Mouse (Mus musculus): ENCODE measurements around the gene Zfand2b. TPM values are rescaled to one million over a fixed set of nuclear protein-coding genes. Genes with fewer than 3 reads are reported as not detected.

Gene Zfand2b
- polyA plus RNA-seq, 1 experiment from 2014 or later = 38.3 TPM

Small RNA genes lying within 50 kb of the gene (microRNA-seq; reads per million reads assigned to microRNA genes)
- not detected for gene Gm27943

Other genes starting within 250 kb of the Zfand2b start
- gene Cfap65, start 233.0 kb upstream of the Zfand2b start, polyA plus RNA-seq (2014; fragmentation: Nextera tagmentation; extraction: Ambion mirVana) = 0.08 TPM in 1 of 2 replicates, not detected in the other
- gene Ihh, start 217.0 kb upstream of the Zfand2b start, polyA plus RNA-seq (2014; fragmentation: Nextera tagmentation; extraction: Ambion mirVana) = not detected in 2 replicates
- gene Nhej1, start 43.4 kb upstream of the Zfand2b start, polyA plus RNA-seq (2014; fragmentation: Nextera tagmentation; extraction: Ambion mirVana) = 12.1 and 13.9 TPM in 2 replicates
- gene Slc23a3, start 34.8 kb upstream of the Zfand2b start, polyA plus RNA-seq (2014; fragmentation: Nextera tagmentation; extraction: Ambion mirVana) = not detected in 2 replicates
- gene Cnppd1, start 25.9 kb upstream of the Zfand2b start, polyA plus RNA-seq (2014; fragmentation: Nextera tagmentation; extraction: Ambion mirVana) = 53.5 and 58.4 TPM in 2 replicates
- 57.1 and 70.0 TPM in 2 replicates for gene Retreg2, start 25.9 kb upstream of the Zfand2b start, polyA plus RNA-seq (2014; fragmentation: Nextera tagmentation; extraction: Ambion mirVana)
- 30.4 and 30.6 TPM in 2 replicates for gene Abcb6, start 11.7 kb downstream of the Zfand2b start, polyA plus RNA-seq (2014; fragmentation: Nextera tagmentation; extraction: Ambion mirVana)
- gene Ankzf1, start 23.5 kb downstream of the Zfand2b start, polyA plus RNA-seq (2014; fragmentation: Nextera tagmentation; extraction: Ambion mirVana) = 14.9 and 18.2 TPM in 2 replicates
- gene Atg9a, start 23.6 kb downstream of the Zfand2b start, polyA plus RNA-seq (2014; fragmentation: Nextera tagmentation; extraction: Ambion mirVana) = 21.8 and 27.0 TPM in 2 replicates
- 14.7 and 15.0 TPM in 2 replicates for gene Glb1l, start 42.2 kb downstream of the Zfand2b start, polyA plus RNA-seq (2014; fragmentation: Nextera tagmentation; extraction: Ambion mirVana)
- 114 and 131 TPM in 2 replicates for gene Stk16, start 42.2 kb downstream of the Zfand2b start, polyA plus RNA-seq (2014; fragmentation: Nextera tagmentation; extraction: Ambion mirVana)
- 17.6 and 18.0 TPM in 2 replicates for gene Tuba4a, start 51.2 kb downstream of the Zfand2b start, polyA plus RNA-seq (2014; fragmentation: Nextera tagmentation; extraction: Ambion mirVana)
- not detected in 2 replicates for gene A630095N17Rik, start 63.5 kb downstream of the Zfand2b start, polyA plus RNA-seq (2014; fragmentation: Nextera tagmentation; extraction: Ambion mirVana)
- gene Dnajb2, start 67.8 kb downstream of the Zfand2b start, polyA plus RNA-seq (2014; fragmentation: Nextera tagmentation; extraction: Ambion mirVana) = 20.5 and 21.9 TPM in 2 replicates
- gene Ptprn, start 95.9 kb downstream of the Zfand2b start, polyA plus RNA-seq (2014; fragmentation: Nextera tagmentation; extraction: Ambion mirVana) = 4.4 and 6.0 TPM in 2 replicates
- 30.9 and 35.0 TPM in 2 replicates for gene Resp18, start 109.8 kb downstream of the Zfand2b start, polyA plus RNA-seq (2014; fragmentation: Nextera tagmentation; extraction: Ambion mirVana)
- 180 and 182 TPM in 2 replicates for gene Dnpep, start 149.3 kb downstream of the Zfand2b start, polyA plus RNA-seq (2014; fragmentation: Nextera tagmentation; extraction: Ambion mirVana)
- gene Des, start 191.7 kb downstream of the Zfand2b start, polyA plus RNA-seq (2014; fragmentation: Nextera tagmentation; extraction: Ambion mirVana) = 15.8 and 18.0 TPM in 2 replicates
- gene Speg, start 206.7 kb downstream of the Zfand2b start, polyA plus RNA-seq (2014; fragmentation: Nextera tagmentation; extraction: Ambion mirVana) = 15.5 and 19.1 TPM in 2 replicates